Mouse (Mus musculus): ENCODE results near the gene Dck. TPM values are rescaled to one million over a fixed set of nuclear protein-coding genes. Genes with fewer than 3 reads are reported as not detected.

Dck gene
- polyA plus RNA-seq, 1 experiment from 2014 or later, result 118 TPM

DNA sequence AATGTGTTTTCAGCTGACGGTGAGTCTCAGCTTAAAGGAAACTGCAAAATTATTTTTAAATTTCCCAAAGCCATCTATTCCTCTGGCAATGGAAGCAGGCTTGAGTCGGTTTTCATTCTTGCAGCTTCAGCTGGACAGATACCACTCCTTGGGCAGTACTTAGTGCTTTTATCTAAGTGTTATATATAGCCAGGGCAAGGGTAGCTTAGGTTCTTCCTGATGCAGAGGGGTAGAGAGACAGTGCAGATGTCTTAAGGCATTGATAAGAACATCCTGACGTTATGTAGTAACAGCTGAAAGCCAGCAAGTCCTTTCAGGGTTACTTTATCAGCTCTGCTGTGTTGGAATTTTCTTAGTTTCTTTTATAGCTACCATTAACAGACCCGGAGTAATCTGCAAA lies 66.1 kb downstream of the Dck start:
- no peak overlapping the region for H3K27ac ChIP-seq (ENCODE audit: low read depth, low read length)
- H3K27me3 ChIP-seq (ENCODE audit: control insufficient read depth, insufficient read depth, low read length), result no peaks in the 10 kb centered on the region
- no peaks in the 10 kb centered on the region for H3K36me3 ChIP-seq (ENCODE audit: control insufficient read depth, insufficient read depth, low read length)
- no peak for ATAC-seq (ENCODE audit: insufficient read depth, low FRiP score, low TSS enrichment)
- no peak overlapping the region for H3K4me3 ChIP-seq (ENCODE audit: low read depth, low read length)
- no peak for DNase-seq (ENCODE audit: low spot score)
- H3K4me2 ChIP-seq (ENCODE audit: low read depth), result no peak overlapping the region
- no peak overlapping the region for H3K9ac ChIP-seq (ENCODE audit: low read length)
- no peaks in the 10 kb centered on the region for H3K4me1 ChIP-seq (ENCODE audit: control insufficient read depth, insufficient read depth, low read length)
- WGBS, result 73% methylated on average over 4 of the region's 4 CpGs
- H3K9me3 ChIP-seq (ENCODE audit: control insufficient read depth, low read length), result no peaks in the 10 kb centered on the region

DNA sequence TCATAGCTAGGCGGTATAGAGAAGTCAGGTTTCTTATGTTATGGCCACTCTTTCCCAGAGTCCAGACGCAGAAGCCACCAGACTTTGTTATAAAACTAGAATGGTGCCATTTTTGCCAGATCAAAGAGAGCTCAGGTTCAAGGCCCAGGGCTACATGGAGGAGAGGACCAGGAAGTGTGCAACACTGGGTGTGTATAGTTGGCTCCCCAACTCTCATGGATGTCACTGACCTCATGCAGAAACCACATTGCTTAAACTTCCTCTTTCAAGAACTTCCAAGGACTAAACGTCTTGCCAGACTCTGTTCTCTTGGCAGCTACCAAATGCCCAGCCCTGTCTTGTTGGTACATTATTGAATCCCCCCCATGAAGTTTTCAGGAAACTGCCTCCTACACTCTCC lies 67.1 kb downstream of the Dck start:
- Histone ChIP-seq H3K27ac (ENCODE audit: low read depth, low read length) (no peak overlapping the region), H3K9ac (ENCODE audit: low read length) (no peak overlapping the region), H3K4me3 (ENCODE audit: low read depth, low read length) (no peak overlapping the region), H3K9me3 (ENCODE audit: control insufficient read depth, low read length) (no peaks in the 10 kb centered on the region), H3K4me2 (ENCODE audit: low read depth) (no peak overlapping the region), H3K4me1 (ENCODE audit: control insufficient read depth, insufficient read depth, low read length) (no peaks in the 10 kb centered on the region), H3K36me3 (ENCODE audit: control insufficient read depth, insufficient read depth, low read length) (no peaks in the 10 kb centered on the region), H3K27me3 (ENCODE audit: control insufficient read depth, insufficient read depth, low read length) (no peaks in the 10 kb centered on the region)
- 90% methylated on average over 3 of the region's 3 CpGs for WGBS
- no peak for DNase-seq (ENCODE audit: low spot score)
- ATAC-seq (ENCODE audit: insufficient read depth, low FRiP score, low TSS enrichment), result no peak

Other genes with a start within 250 kb of the Dck start
- 0.21 and 0.34 TPM in 2 replicates for gene Jchain, start 237.1 kb upstream of the Dck start, polyA plus RNA-seq (2014; fragmentation: Nextera tagmentation; extraction: Ambion mirVana)
- gene Utp3, start 210.5 kb upstream of the Dck start, polyA plus RNA-seq (2014; fragmentation: Nextera tagmentation; extraction: Ambion mirVana), result 69.9 and 71.0 TPM in 2 replicates
- gene Rufy3, start 200.0 kb upstream of the Dck start, polyA plus RNA-seq (2014; fragmentation: Nextera tagmentation; extraction: Ambion mirVana), result 130 and 134 TPM in 2 replicates
- 105 and 108 TPM in 2 replicates for gene Grsf1, start 88.8 kb upstream of the Dck start, polyA plus RNA-seq (2014; fragmentation: Nextera tagmentation; extraction: Ambion mirVana)
- gene Mob1b, start 44.1 kb upstream of the Dck start, polyA plus RNA-seq (2014; fragmentation: Nextera tagmentation; extraction: Ambion mirVana), result 15.6 and 16.2 TPM in 2 replicates
- gene Slc4a4, start 121.8 kb downstream of the Dck start, polyA plus RNA-seq (2014; fragmentation: Nextera tagmentation; extraction: Ambion mirVana), result 1.7 and 2.6 TPM in 2 replicates

Data from neural tube, embryonic 11.5 days (tissue).